Mouse (Mus musculus): ENCODE results near the gene Ngdn. TPM values are rescaled to one million over a fixed set of nuclear protein-coding genes. Genes with fewer than 3 reads are reported as not detected.

Gene Ngdn
- total RNA-seq, 2 experiments from 2014 or later: 30.6 to 33.9 TPM

DNA sequence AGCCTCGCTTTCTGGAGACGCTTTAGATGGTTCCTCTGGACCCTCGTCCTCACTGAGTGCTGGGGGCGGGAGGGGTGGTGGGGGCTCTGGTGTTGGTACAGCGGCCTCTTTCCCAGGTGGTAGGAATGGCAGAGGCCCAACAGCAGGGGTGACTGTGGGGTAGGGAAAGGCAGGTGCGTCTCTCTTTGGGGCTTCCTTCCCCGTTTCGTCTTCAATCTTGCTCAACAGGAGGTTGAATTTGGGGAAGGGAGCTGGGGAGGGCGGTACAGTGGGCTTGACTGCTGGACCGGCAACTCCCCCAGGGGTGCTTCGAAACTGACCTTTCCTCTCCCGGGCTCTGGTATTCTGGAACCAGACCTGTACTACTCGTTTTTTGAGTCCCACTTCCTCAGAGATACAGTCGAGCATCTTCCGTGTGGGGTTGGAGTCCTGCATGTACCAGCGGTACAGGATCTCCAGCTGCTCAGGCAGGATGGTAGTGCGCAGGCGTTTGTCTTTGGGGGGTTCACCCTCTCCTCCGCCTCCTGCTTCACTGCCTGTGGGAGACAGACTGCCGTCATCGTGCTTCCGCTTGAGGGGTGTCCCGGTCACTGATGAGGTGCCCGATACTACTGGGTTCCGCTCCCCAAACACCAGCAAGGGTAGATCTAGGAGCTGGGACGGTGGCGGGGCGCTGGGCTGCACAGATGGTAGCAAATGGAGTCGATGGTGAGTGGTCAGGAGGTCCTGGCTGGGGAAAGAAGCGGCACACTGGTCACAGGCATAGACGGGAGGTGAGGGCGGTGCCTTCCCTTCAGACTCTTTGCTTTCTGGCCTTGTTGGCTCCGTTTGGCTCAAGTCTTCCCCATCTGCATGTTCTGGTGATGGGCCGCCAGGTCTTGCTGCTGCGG, 49.5 kb downstream of the Ngdn start:
- DNase-seq: no peak
- intact Hi-C loops (cut with DNase I): no loop called here

DNA sequence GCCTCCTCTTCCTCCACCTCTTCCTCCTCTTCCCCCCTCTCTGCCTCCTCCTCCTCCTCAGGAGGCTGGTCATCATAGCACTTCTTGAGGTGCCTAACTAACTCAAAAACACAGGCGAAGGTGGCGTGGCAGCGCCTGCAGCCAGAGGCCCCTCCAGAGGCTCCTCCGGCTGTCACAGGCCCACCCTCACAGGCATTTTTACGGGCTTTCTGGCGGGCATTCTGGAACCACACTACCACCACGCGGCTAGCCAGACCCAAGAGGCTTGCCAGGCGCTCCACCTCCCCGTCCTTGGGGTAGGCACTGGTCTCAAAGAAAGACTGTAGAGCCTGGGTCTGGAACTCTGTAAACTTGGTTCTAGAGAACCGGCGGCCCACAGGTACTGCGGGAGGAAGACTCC, 50.1 kb downstream of the Ngdn start:
- no peak for DNase-seq
- intact Hi-C loops (cut with DNase I): no loop called here

DNA sequence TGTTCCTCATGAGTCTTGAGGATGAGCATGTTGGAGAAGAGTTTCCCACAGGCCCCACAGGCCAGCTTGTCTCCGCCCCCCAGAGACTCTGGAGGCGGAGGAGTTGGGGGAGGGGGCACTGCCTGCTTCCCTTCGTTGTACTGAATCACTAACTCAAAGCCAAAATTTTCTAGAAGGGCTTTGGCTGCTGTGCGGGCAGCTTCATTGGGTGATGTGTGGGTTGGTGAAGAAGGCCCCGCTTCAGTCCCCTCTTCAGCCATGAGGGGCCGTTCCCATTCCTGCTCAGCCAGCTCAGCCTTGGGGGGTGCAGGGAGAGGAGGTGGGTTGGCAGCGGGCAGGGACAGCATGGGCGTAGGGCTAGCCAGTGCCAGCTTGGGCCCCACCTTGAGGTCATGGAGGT, 50.8 kb downstream of the Ngdn start:
- intact Hi-C loops (cut with DNase I): no loop called here
- no peak for DNase-seq

DNA sequence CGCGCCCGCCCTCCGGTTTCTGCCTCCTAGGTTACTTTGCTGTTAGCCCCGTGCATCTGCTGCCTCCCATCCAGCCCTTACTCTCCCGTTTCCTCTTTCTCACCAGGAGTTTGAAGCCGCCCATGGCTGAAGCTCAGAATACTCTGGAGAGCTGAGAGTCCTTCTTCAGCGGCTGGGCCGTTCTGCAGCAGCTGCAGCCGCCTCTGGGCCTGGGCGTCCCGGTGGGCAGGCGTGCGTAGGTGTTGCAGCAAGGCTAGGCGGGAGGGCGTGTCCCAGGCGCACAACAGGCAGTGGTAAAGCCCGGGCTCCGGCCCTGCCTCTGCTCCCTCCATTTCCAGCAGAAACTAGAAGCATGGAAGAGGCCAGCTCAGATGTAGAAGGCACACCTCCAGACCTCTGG, 56.5 kb downstream of the Ngdn start:
- DNase-seq: no peak
- intact Hi-C loops (cut with DNase I): no loop called here

Small RNAs within 50 kb of the gene (microRNA-seq; reads per million reads assigned to microRNA genes)
- gene Mir208b: 1,844 to 5,145 reads per million in 2 experiments

Other genes starting within 250 kb of the Ngdn start
- 1 to 10 TPM; 2.4 to 3.6 TPM for gene Slc7a8, start 233.5 kb upstream of the Ngdn start, total RNA-seq (2021)
- not detected for gene Rnf212b, start 201.3 kb upstream of the Ngdn start, total RNA-seq (2021)
- 10 to 100 TPM in 1 of 2 experiments, 1 to 10 TPM in 1; 8.7 to 11.2 TPM for gene Homez, start 144.5 kb upstream of the Ngdn start, total RNA-seq (2021)
- 1 to 10 TPM; 5.6 to 6.2 TPM for gene Ppp1r3e, start 137.9 kb upstream of the Ngdn start, total RNA-seq (2021)
- gene Bcl2l2, start 132.1 kb upstream of the Ngdn start, total RNA-seq (2021): 10 to 100 TPM; 39.3 to 41.8 TPM
- gene Gm20521, start 132.0 kb upstream of the Ngdn start, total RNA-seq (2021): 1 to 10 TPM in 1 of 2 experiments, not detected in 1; 1.6 TPM
- gene Pabpn1, start 123.0 kb upstream of the Ngdn start, total RNA-seq (2021): 100 to 1,000 TPM in 1 of 2 experiments, 10 to 100 TPM in 1; 99.4 to 103 TPM
- 10 to 100 TPM in 1 of 2 experiments, 1 to 10 TPM in 1; 9.6 to 10.8 TPM for gene Slc22a17, start 102.3 kb upstream of the Ngdn start, total RNA-seq (2021)
- gene Efs, start 89.3 kb upstream of the Ngdn start, total RNA-seq (2021): 1 to 10 TPM; 7.4 TPM
- gene Il25, start 82.8 kb upstream of the Ngdn start, total RNA-seq (2021): not detected
- gene Cmtm5, start 79.2 kb upstream of the Ngdn start, total RNA-seq (2021): under 1 TPM in 1 of 2 experiments, not detected in 1; 0.91 TPM
- over 10,000 TPM; 20,580 to 20,870 TPM for gene Myh6, start 48.5 kb upstream of the Ngdn start, total RNA-seq (2021)
- not detected for gene Gm17428, start 38.5 kb upstream of the Ngdn start, total RNA-seq (2021)
- 1,000 to 10,000 TPM; 1,842 to 1,858 TPM for gene Myh7, start 20.8 kb upstream of the Ngdn start, total RNA-seq (2021)
- gene Zfhx2, start 76.9 kb downstream of the Ngdn start, total RNA-seq (2021): 1 to 10 TPM; 2.2 to 3.4 TPM
- gene Thtpa, start 79.3 kb downstream of the Ngdn start, total RNA-seq (2021): 10 to 100 TPM; 11.3 to 13.8 TPM
- 1 to 10 TPM; 5.5 to 5.7 TPM for gene Ap1g2, start 91.1 kb downstream of the Ngdn start, total RNA-seq (2021)
- under 1 TPM; 0.12 to 0.15 TPM for gene Jph4, start 101.5 kb downstream of the Ngdn start, total RNA-seq (2021)
- not detected for gene Dhrs2, start 206.6 kb downstream of the Ngdn start, total RNA-seq (2021)

All from heart, postnatal 10 days (tissue).